Mouse (Mus musculus): ENCODE results near the gene Map3k9.

Gene Map3k9

GRCm38 (mm10) chr12:81719161-81719560 is 61.8 kb downstream of the Map3k9 start:
- no peak for DNase-seq (ENCODE audit: low read depth in 2 of 2, low spot score in 2 of 2)

DNA sequence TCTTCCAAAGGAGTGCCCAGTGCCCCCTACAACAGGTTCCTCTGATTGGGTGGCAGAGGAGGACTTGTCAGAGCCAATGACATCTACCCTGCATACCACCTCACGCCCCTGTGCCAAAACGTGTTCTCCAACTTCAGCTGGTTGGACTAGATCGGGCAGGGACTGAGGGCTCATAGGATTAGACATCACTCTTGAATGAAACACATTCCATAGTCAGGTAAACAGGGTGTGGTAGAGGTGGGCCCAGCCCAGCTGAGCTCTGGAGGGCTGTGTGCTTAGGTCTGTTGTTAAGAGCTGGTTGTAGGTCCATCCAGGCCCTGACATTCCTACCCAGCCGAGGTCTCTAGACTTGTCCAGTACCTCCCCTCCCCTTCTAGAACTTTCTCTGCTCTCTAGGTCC is 68.4 kb downstream of the Map3k9 start:
- no peak for DNase-seq (ENCODE audit: low read depth in 2 of 2, low spot score in 2 of 2)

- DNase-seq (ENCODE audit: low read depth in 2 of 2, low spot score in 2 of 2): no peak
Measured at GRCm38 (mm10) chr12:81702903-81703302, 78.1 kb downstream of the Map3k9 start.

GRCm38 (mm10) chr12:81698011-81698410 is 83.0 kb downstream of the Map3k9 start:
- DNase-seq (ENCODE audit: low read depth in 2 of 2, low spot score in 2 of 2): no peak

GRCm38 (mm10) chr12:81691177-81691730 is 89.7 kb downstream of the Map3k9 start:
- no peak for DNase-seq (ENCODE audit: low read depth in 2 of 2, low spot score in 2 of 2)

GRCm38 (mm10) chr12:81690751-81691150 is 90.2 kb downstream of the Map3k9 start:
- no peak for DNase-seq (ENCODE audit: low read depth in 2 of 2, low spot score in 2 of 2)

DNA sequence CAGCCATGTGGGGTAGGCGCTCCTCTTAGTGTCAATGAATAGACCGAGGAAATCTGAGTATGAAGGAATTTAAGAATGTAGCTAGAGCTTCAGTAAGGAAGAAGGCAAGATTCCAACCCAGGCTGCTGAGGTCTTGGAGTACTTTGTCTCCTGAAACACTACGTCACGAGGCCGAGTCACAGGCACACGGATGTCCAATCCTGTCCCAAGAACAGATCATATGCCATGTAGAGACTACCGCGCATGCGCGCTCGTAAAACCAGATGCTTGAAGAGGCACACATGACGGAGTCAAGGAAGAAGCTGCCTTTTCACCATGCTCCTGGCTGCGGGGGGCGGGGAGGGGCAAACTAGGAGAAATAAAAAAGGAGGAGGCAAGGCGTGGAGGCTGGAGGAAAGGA is 90.9 kb downstream of the Map3k9 start:
- no peak for DNase-seq (ENCODE audit: low read depth in 2 of 2, low spot score in 2 of 2)

- DNase-seq (ENCODE audit: low read depth in 2 of 2, low spot score in 2 of 2): no peak
Measured at GRCm38 (mm10) chr12:81689505-81690056, 91.4 kb downstream of the Map3k9 start.

- no peak for DNase-seq (ENCODE audit: low read depth in 2 of 2, low spot score in 2 of 2)
Measured at GRCm38 (mm10) chr12:81688537-81688936, 92.4 kb downstream of the Map3k9 start.

GRCm38 (mm10) chr12:81687873-81688272 is 93.1 kb downstream of the Map3k9 start:
- DNase-seq (ENCODE audit: low read depth in 2 of 2, low spot score in 2 of 2): no peak

GRCm38 (mm10) chr12:81686406-81687117 is 94.4 kb downstream of the Map3k9 start:
- no peak for DNase-seq (ENCODE audit: low read depth in 2 of 2, low spot score in 2 of 2)

GRCm38 (mm10) chr12:81685981-81686380 is 95.0 kb downstream of the Map3k9 start:
- DNase-seq (ENCODE audit: low read depth in 2 of 2, low spot score in 2 of 2): no peak

GRCm38 (mm10) chr12:81684096-81684495 is 96.9 kb downstream of the Map3k9 start:
- DNase-seq (ENCODE audit: low read depth in 2 of 2, low spot score in 2 of 2): no peak

DNA sequence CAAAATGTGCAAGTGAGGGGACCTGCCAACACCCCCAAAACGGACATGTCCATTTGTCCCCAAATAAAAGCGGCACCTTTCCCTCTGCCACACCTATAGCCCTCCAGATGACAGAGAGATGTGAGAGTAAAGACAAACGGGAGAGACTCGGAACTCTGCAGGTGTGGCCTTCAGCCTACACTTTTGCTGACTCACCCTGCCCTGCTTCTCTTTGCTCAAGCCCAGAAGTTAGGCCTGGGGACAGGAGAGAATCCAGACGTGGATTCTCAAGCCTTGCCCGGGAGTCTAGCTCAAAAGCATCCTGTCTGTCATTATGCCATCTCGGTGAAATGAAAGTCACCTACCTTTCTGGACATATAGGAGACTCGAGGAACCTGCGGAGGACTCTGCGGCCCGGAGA is 97.6 kb downstream of the Map3k9 start:
- DNase-seq (ENCODE audit: low read depth in 2 of 2, low spot score in 2 of 2): no peak

DNA sequence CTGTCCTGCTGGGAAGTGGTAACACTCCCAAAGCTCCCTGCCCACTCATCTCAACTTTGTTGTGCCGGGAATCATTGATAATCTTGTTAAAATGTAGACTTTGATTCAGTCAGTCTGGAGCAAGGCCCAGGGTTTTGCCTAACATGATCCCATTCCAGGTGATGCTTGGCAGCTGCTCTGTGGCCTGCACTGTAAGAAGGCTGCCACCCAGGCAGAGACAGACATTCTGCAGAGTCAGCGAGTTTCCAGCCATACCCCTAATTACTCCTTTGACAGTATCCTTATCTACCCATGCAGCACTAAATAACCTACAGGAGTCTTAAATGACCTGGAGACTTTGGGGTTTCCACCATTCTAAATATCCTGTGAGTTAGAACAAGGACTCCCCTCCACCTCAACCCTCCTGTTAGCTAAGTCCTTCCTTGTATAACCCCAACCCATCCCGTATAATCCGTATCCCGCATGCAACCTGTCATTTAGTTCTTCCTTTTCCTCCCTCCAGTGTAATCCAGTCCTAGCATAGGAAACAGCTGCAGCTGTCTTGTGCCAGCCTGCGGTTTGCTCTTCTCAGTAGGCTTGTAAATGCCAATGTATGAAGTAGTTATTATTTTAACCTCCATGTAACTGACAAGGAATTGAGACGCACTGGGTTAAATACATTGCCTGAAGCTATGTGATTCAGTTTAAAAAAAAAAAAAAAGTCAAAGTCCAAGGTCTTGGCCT is 101.0 kb downstream of the Map3k9 start:
- no peak for DNase-seq (ENCODE audit: low read depth in 2 of 2, low spot score in 2 of 2)

DNA sequence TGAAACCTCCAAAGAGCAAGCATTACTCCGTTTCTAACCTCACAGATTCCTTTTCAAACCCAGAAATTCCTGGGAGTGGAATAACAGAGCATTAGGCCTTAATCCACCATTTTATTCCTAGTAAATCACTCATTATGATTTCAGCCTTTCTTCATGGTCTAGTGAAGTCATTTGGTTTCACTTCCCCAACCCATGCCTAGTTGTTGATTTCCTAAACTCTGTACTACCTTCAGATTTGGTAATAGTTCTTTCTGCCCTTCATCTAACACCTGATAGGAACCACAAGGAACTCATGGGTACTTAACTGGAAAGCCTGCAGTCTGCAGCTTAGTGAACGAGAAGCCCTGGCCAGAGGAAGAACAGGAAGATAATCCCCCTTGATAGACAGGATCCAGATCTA is 105.4 kb downstream of the Map3k9 start:
- no peak for DNase-seq (ENCODE audit: low read depth in 2 of 2, low spot score in 2 of 2)

Measured in CD8-positive naive resting alpha-beta T cell, adult 2 months (primary cell).